Mouse (Mus musculus) neutrophil, adult 83 days (primary cell): Measurements from ENCODE around the gene Slc25a21. TPM values are rescaled to one million over a fixed set of nuclear protein-coding genes. Genes with fewer than 3 reads are reported as not detected.

Experiments used
- total RNA-seq, 2 experiments: library from RNA; stranded (reverse); gene quantifications; one replicate each; pipeline ENCODE4 v1.2.4; 2023

The Slc25a21 gene
- 1 to 10 TPM; 3.9 to 8.2 TPM for total RNA-seq

DNA sequence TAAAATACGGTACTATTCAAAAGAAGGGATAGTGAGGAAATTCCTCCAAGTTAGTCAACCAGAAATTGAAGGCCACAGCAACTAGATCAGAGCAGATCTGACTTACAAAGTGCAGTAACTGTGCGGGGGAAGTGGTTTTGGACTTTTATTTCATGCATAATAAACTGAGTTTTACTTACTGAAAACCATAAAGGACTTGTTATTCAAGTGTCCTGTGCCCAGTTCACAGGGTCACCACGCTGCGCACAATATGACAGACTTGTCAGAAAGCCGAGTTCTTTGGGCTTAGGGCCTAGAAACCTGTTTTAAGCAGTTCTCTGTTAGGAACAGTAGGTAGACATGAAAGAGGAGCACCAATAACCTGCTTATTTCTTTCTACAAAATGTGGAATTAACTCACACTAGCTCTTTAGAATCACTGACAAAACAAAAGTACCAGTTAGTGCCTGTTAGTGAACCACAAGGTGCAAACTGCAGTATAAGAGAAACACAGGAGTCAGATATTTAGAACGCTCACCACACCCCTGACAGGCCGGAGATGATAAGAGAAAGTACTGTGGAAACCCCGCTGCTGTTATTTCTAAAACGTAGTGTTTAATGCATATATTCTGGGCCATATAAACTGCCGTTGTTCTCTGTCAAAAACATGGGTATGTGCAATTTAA is at the start of gene Slc25a21:
Gene Slc25a21 (minus strand): TSS at position 110 of the 664 bp plus-strand sequence.

GRCm38 (mm10) chr12:57230192-57230706 is 33.0 kb upstream of the Slc25a21 start, which contains the start of the genes Prps1l3 and Mipol1:
Prps1l3 (plus strand) TSS chr12:57230412.
Mipol1 (plus strand) TSS chr12:57230427.

DNA sequence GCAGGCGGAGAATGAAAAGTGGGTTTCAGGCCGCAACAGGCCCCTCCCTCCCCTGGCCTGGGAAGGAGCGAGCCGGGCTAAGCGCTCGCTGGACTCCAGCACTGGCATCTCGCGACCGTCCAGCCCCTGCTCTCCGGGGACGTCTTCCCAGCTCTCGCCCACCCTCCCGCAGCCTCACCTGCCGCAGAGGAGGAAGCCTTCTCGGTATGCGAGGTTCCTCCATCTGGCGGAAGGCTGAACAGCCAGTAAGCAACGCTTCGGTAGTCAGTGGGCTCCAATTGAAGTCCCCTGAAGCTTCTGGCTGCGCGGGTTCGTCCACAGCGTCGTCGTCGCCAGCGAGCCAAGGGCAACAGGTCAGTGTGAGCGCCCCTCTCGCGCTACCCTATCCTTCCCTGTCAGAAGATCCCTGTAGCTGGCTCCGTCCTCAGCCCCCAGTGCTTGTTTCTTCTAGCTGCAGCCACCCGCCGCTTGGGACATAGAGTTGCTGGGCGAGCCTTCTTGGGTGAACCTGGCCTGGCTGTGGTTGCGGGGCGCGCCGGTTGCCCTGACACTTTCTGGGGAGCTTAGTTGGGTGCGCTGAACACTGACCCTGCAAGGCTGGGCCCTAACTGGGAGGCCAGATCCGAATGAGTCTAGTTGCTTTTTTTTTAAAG is 505.7 kb downstream of the Slc25a21 start, which contains the start of gene Pax9:
Gene Pax9 (plus strand): TSS at position 341 of the 653 bp plus-strand sequence.

Other genes starting within 250 kb of the Slc25a21 start
- 10 to 100 TPM; 17.3 to 22.0 TPM for gene Prps1l3, start 32.9 kb upstream of the Slc25a21 start, total RNA-seq
- 1 to 10 TPM in 1 of 2 experiments, under 1 TPM in 1; 0.97 to 1.8 TPM for gene Mipol1, start 33.0 kb upstream of the Slc25a21 start, total RNA-seq